Mouse (Mus musculus): ENCODE data around the gene Arhgap9. TPM values are rescaled to one million over a fixed set of nuclear protein-coding genes. Genes with fewer than 3 reads are reported as not detected.

The Arhgap9 gene
- polyA plus RNA-seq, 1 experiment from 2014 or later = 0.99 TPM

DNA sequence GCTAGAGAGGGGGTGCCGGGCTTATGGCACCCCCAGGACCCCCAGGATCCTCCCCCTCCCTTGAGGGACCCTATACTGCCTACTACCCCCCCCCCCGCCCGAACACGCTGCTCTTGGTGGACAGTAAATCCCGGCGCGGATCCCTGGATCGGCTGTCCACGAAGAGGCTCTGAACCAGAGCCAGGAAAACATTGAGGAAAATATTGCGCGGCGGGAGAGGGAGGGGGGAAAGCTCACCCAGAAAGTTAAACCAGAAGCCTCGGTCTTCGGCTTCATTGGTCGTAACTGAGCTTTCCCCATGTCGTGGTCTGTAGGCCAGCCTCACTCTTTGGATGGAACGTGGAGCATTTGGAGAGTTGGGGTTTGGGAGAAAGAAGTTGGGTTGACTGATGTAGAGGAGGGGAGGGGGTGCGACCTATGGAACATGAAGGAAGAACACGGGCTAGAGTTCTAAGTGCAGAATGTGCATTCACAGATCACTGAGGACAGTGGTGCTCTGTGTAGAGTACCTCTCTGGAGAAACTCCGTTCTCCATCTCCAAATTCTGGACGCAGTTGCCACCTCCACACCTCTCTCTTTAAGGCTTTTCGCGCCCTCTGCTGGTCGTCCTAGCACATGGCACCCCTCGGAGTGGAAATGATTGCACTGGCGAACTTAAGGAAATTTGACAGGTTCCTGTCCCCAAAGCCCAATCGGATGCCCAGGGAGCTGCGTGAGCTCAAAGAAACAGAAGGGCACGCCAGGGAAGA lies 20.3 kb downstream of the Arhgap9 start, which contains the start of gene Gli1:
Gli1 (minus strand) TSS at position 84 of the 749 bp plus-strand sequence.
- peak within 1 kb of the TSS; percentile 24 for H3K4me3 ChIP-seq
- peaks cover 32% of the 10 kb centered on the region for H3K27me3 ChIP-seq (replicated peaks)
- H3K4me2 ChIP-seq = peak within 1 kb of the TSS; percentile 49
- no peak within 1 kb of the TSS for H3K27ac ChIP-seq
- peaks cover 37% of the 10 kb centered on the region for H3K4me1 ChIP-seq
- WGBS = under 1% methylated on average over 29 of the region's 29 CpGs
- H3K36me3 ChIP-seq (replicated peaks) = no peaks in the 10 kb centered on the region
- no peaks in the 10 kb centered on the region for H3K9me3 ChIP-seq
- ATAC-seq (replicated peaks) = 0 out of 2 replicates have a peak, but pooled peaks have one; percentile 18
- H3K9ac ChIP-seq = no peak within 1 kb of the TSS

DNA sequence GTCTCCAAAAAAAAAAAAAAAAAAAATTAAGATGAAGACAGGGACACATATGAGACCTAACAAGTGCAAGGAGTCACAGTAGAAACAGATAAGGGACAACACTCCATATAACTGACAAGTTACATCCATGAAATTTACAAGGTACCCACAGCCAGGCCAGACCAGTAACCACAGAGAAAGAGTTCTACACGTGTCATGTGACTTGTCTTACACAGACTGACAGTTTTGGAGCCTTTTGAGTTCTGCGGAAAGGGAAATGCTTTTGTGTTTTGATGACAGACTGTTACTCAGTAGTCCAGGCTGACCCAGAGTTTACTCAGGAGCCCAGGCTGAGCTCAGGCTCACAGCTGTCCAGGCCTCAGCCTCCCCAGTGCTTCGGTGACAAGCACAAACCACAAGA lies 21.3 kb downstream of the Arhgap9 start:
- WGBS = 73% methylated on average over 3 of the region's 3 CpGs
- no peaks in the 10 kb centered on the region for H3K36me3 ChIP-seq (replicated peaks)
- no peak overlapping the region for H3K4me2 ChIP-seq
- no peak overlapping the region for H3K27ac ChIP-seq
- H3K9me3 ChIP-seq = no peaks in the 10 kb centered on the region
- H3K9ac ChIP-seq = no peak overlapping the region
- no peak overlapping the region for H3K4me3 ChIP-seq
- ATAC-seq (replicated peaks) = no peak
- H3K4me1 ChIP-seq = peaks cover 37% of the 10 kb centered on the region
- H3K27me3 ChIP-seq (replicated peaks) = peaks cover 32% of the 10 kb centered on the region

DNA sequence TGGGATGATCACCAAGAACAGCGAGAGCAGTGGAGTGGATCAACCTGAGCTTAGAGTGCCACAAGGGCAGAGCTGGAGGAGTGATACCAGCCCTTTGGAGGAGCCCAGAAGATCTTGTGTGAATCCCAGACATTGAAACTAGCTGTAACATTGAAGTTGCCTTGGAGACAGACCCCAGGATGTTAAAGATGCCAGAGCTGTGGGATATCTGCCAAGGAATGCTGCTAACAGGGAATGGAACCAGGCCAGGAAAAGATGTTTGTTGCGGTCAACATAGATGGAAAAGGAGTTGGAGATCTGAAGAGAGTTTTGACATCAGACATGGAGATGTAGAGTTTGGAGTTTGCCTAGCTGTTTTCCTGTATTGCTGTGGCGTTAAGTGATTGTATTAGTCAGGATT lies 24.4 kb downstream of the Arhgap9 start:
- H3K9ac ChIP-seq = no peak overlapping the region
- no peak overlapping the region for H3K27ac ChIP-seq
- H3K4me3 ChIP-seq = no peak overlapping the region
- H3K4me2 ChIP-seq = no peak overlapping the region
- no peaks in the 10 kb centered on the region for H3K9me3 ChIP-seq
- no peaks in the 10 kb centered on the region for H3K36me3 ChIP-seq (replicated peaks)
- WGBS = 87% methylated on average over 3 of the region's 3 CpGs
- ATAC-seq (replicated peaks) = no peak
- H3K27me3 ChIP-seq (replicated peaks) = peaks cover 13% of the 10 kb centered on the region
- peaks cover 20% of the 10 kb centered on the region for H3K4me1 ChIP-seq

DNA sequence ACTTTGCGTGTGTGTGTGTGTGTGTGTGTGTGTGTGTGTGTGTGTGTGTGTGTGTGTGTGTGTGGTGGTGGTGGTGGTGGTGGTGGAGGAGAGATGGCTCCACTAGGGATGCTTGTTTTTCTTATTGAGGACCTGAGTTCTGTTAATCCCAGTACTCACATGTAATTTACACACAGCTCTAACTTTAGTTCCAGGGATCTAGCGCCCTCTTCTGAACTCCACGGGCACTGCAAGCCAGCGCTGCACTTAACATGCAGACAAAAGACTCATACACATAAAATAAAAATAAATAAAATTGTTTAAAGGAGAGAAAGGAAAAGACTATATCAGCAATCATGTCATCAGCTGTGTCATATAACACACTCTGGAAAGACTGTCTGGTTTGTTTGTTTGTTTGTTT lies 27.2 kb downstream of the Arhgap9 start:
- no peak for ATAC-seq (replicated peaks)
- Histone ChIP-seq H3K4me2 (no peak overlapping the region), H3K4me1 (peaks cover 5% of the 10 kb centered on the region; the same call in 1 of the 2 replicates), H3K27ac (no peak overlapping the region), H3K9ac (no peak overlapping the region), H3K27me3 (replicated peaks) (no peaks in the 10 kb centered on the region), H3K36me3 (replicated peaks) (no peaks in the 10 kb centered on the region), H3K4me3 (no peak overlapping the region), H3K9me3 (no peaks in the 10 kb centered on the region)
- WGBS = 72% methylated on average over 4 of the region's 4 CpGs

DNA sequence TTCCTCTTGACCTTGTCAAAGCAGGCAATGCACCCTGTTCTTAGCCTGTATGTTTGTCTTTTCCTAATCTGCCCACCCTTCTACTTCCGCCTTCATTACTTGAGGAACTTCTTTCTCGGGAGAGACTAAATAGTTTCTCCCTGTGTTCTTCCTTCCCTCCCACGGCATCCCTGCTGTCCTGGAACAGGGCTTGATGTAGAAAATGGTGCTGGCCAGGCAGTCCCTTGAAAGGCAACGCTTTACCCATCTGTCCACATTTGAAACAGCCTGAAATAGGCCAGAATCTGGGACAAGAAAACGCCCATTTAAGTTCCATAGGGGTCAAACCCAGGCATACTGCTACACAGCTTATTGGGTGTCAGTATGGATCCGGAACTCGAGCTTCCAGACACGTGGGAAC lies 28.0 kb downstream of the Arhgap9 start:
- H3K36me3 ChIP-seq (replicated peaks) = no peaks in the 10 kb centered on the region
- H3K27ac ChIP-seq = no peak overlapping the region
- H3K27me3 ChIP-seq (replicated peaks) = no peaks in the 10 kb centered on the region
- H3K4me3 ChIP-seq = no peak overlapping the region
- no peak overlapping the region for H3K4me2 ChIP-seq
- H3K9ac ChIP-seq = no peak overlapping the region
- 81% methylated on average over 8 of the region's 8 CpGs for WGBS
- no peak for ATAC-seq (replicated peaks)
- H3K9me3 ChIP-seq = no peaks in the 10 kb centered on the region
- H3K4me1 ChIP-seq = peaks cover 5% of the 10 kb centered on the region; the same call in 1 of the 2 replicates

DNA sequence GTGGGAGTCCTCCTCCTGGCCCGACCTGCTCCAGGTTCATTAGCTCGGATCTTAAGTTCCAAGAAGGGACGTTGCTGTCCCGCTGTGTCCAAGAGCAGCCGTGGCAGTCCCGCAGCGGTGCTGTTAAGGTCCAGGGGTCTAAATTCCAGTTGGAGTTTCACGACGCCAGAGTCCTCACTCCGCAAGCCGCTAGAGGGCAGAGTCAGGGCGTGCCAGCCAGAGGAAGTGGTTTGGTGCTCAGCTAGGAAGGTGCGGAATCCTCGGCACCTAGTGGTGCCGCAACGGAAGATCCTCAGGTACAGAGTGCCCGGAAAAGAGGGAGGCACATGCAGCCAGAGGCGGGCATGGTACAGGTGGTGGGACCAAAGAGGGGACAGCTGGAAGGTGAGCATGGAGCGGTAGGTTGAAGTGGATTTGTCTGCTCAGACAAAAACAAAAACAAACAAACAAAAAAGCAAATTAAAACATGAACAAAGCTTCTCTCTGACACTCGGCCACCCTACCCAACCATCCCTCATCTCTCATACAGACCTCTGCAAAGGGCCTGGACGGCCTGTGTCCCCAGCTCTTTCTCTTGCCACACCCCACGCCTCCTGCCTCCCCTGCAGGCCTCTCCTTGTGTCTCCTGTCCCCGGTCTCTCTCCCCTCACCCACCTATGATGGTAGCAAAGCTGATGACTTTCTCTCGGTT lies 29.0 kb downstream of the Arhgap9 start:
- no peak overlapping the region for H3K27ac ChIP-seq
- no peaks in the 10 kb centered on the region for H3K9me3 ChIP-seq
- 10% methylated on average over 24 of the region's 24 CpGs for WGBS
- no peaks in the 10 kb centered on the region for H3K36me3 ChIP-seq (replicated peaks)
- H3K9ac ChIP-seq = no peak overlapping the region
- H3K4me2 ChIP-seq = peak overlapping the region; percentile 42
- H3K4me1 ChIP-seq = peaks cover 5% of the 10 kb centered on the region; the same call in 1 of the 2 replicates
- no peaks in the 10 kb centered on the region for H3K27me3 ChIP-seq (replicated peaks)
- peak overlapping the region; percentile 16; the same call in 1 of the 2 replicates for H3K4me3 ChIP-seq
- peak; percentile 69 for ATAC-seq (replicated peaks)

DNA sequence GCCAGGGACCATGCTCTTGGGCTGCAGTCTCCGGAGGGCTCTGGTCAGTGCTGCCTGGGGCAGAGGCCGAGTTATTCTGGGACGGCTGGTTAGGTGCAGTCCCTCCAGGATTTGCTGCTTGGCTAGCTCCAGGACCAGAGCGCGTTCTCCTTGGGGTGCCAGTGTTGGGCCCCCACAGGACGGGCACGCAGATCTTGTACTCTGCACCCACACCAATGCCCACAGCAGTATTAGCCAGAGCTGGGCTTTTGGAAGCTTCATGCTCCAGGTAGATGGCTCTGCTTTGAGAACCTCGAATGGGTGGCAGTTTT lies 29.5 kb downstream of the Arhgap9 start:
- Histone ChIP-seq H3K9me3 (no peaks in the 10 kb centered on the region), H3K36me3 (replicated peaks) (no peaks in the 10 kb centered on the region), H3K4me2 (peak overlapping the region; percentile 42; the same call in 1 of the 2 replicates), H3K27me3 (replicated peaks) (no peaks in the 10 kb centered on the region), H3K9ac (no peak overlapping the region), H3K4me3 (no peak overlapping the region), H3K27ac (no peak overlapping the region), H3K4me1 (peaks cover 5% of the 10 kb centered on the region; the same call in 1 of the 2 replicates)
- WGBS = 86% methylated on average over 8 of the region's 8 CpGs
- no peak for ATAC-seq (replicated peaks)

DNA sequence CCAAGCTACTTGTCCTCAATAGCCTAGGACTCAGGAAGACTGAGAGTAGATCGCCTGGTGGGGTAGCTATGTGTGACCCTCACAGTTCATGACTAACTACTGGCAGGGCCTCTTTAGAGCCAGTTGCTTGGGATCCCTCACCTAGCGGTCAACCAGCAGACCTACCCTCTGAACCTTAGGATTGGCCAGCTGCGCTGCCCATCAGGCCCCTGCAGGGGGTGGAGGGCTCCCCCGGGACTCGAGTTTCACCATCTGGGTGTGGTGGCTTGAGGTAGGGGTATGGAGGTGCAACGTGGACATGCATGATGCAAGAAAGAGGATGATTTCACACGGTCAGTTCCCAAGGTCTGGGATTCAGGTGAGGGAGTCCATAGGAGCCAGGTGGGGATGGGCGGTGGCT lies 30.0 kb downstream of the Arhgap9 start:
- no peak for ATAC-seq (replicated peaks)
- 74% methylated on average over 8 of the region's 8 CpGs for WGBS
- Histone ChIP-seq H3K9me3 (no peaks in the 10 kb centered on the region), H3K9ac (no peak overlapping the region), H3K36me3 (replicated peaks) (no peaks in the 10 kb centered on the region), H3K27ac (no peak overlapping the region), H3K27me3 (replicated peaks) (no peaks in the 10 kb centered on the region), H3K4me1 (peaks cover 5% of the 10 kb centered on the region; the same call in 1 of the 2 replicates), H3K4me2 (no peak overlapping the region), H3K4me3 (no peak overlapping the region)

DNA sequence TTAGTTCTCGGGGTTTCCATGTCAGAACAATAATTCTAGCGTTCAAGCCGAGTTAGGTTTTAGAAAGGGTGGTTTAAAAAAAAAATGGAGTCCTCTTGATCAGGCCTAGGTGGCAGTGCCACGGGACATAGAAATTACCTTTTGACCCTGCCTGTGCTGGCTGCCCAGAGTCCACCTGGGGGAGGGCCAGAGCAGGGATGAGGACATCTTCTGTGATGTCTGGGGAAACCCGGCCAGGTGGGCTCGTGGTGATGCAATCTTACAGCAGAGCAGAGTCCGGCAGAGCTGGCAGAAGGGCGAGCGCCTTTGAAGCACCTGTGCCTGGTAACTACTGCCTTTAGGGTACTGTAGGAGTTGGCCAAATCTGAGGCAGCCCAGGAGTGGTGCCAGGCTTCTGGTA lies 30.4 kb downstream of the Arhgap9 start:
- WGBS = 94% methylated on average over 9 of the region's 9 CpGs
- no peaks in the 10 kb centered on the region for H3K27me3 ChIP-seq (replicated peaks)
- no peak overlapping the region for H3K9ac ChIP-seq
- H3K4me2 ChIP-seq = no peak overlapping the region
- ATAC-seq (replicated peaks) = no peak
- no peaks in the 10 kb centered on the region for H3K36me3 ChIP-seq (replicated peaks)
- no peak overlapping the region for H3K4me3 ChIP-seq
- H3K4me1 ChIP-seq = peaks cover 5% of the 10 kb centered on the region; the same call in 1 of the 2 replicates
- no peak overlapping the region for H3K27ac ChIP-seq
- no peaks in the 10 kb centered on the region for H3K9me3 ChIP-seq

DNA sequence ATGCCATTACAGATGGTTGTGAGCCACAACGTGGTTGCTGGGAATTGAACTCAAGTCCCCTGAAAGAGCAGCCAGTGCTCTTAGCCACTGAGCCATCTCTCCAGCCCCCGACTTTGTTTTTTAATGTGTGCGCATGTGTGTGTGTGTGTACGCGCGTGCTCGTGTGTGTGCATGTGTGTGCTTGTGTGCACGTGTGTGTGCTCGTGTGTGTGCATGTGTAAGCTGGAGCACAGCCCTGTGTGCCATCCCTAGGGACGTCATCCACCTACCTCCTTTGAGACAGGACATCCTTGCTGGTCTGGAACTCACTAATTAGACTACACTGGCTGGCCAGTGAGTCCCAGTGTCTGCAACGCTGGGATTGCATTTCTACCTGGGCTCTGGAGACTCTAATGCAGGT lies 31.0 kb downstream of the Arhgap9 start:
- no peak overlapping the region for H3K4me2 ChIP-seq
- peaks cover 5% of the 10 kb centered on the region; the same call in 1 of the 2 replicates for H3K4me1 ChIP-seq
- no peak for ATAC-seq (replicated peaks)
- no peaks in the 10 kb centered on the region for H3K36me3 ChIP-seq (replicated peaks)
- H3K9ac ChIP-seq = no peak overlapping the region
- H3K27ac ChIP-seq = no peak overlapping the region
- H3K9me3 ChIP-seq = no peaks in the 10 kb centered on the region
- H3K27me3 ChIP-seq (replicated peaks) = no peaks in the 10 kb centered on the region
- WGBS = 87% methylated on average over 11 of the region's 11 CpGs
- no peak overlapping the region for H3K4me3 ChIP-seq

DNA sequence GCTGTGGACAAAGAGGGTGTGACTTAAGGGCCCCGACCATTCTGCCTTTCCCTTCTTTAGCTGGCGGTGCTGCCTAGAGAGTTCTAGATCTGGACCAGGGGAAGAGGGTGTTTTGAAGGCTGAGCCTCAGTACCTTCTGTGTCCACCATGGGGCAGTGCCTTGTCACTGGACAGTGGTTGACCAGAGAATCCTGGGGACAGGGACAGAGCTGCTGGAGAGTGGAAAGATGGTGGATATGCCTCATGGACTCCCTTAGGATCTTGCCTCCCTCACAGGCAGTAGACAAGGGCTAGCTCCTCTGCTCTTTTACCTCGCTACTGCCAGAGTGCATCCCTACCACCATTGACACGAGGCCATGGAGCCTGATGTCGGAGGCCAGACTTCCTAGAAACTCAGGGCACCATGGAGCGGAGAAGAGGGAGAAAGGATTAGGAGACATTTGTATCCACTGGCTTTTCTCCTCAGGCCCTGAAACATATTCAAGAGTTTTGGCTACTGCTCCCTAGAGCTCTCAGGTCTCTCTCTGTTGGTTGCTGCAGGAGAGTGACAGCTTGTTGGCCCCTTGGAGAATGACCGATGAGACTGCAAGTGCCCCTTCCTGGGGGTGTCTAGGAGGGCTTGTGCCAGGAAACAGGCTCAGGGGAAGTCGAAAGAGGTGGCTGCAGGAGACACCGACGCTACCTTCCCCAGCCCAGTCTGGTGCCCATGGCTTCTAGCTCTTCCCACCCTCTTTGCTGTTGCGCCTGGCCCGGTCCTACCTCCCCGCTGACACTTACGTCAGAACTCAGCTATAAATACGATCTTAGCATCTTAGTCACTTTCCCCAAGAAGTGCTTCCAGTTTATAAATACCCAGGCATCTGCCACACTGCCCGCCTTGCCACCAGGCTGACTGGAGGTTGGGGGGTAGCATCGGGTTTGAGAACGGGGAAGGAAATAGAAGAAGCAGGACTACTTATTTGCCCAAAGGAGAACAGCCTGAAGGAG lies 32.4 kb downstream of the Arhgap9 start, which contains the start of gene Inhbe:
Inhbe (minus strand) TSS at position 503 of the 987 bp plus-strand sequence.
- Histone ChIP-seq H3K36me3 (replicated peaks) (no peaks in the 10 kb centered on the region), H3K4me3 (no peak within 1 kb of the TSS), H3K4me2 (no peak within 1 kb of the TSS), H3K27ac (no peak within 1 kb of the TSS), H3K9me3 (no peaks in the 10 kb centered on the region), H3K27me3 (replicated peaks) (no peaks in the 10 kb centered on the region), H3K4me1 (peaks cover 5% of the 10 kb centered on the region; the same call in 1 of the 2 replicates), H3K9ac (no peak within 1 kb of the TSS)
- WGBS = 89% methylated on average over 18 of the region's 18 CpGs
- ATAC-seq (replicated peaks) = no peak

DNA sequence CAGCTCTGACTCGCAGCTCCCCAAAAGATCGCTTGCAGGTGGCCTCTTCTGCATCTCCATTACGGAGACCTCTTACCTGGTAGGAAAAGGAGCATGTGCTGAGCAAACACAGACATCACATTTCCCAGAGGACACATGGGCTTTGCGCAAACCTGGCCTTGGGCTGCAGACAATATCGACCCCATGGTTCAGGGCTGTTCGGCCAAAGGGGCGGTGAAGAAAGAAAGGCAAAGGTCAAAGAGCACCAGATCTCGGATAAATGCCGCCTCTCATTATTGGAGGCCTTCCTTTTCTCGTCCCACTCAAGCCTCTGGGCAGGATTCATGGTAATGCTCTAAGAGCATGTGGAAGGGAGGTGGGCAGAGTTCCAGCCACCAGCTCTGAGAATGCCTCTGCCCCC lies 33.6 kb downstream of the Arhgap9 start:
- Histone ChIP-seq H3K9ac (no peak overlapping the region), H3K4me1 (peaks cover 5% of the 10 kb centered on the region; the same call in 1 of the 2 replicates), H3K4me2 (no peak overlapping the region), H3K27me3 (replicated peaks) (no peaks in the 10 kb centered on the region), H3K4me3 (no peak overlapping the region), H3K9me3 (no peaks in the 10 kb centered on the region), H3K36me3 (replicated peaks) (no peaks in the 10 kb centered on the region), H3K27ac (no peak overlapping the region)
- WGBS = 35% methylated on average over 10 of the region's 10 CpGs
- no peak for ATAC-seq (replicated peaks)
